Mouse (Mus musculus): ENCODE measurements around the gene Glmp.

- TF ChIP-seq USF1 (IDR thresholded peaks at IDR 0.05; ENCODE audit: low read depth) (no peak), CTCF (IDR thresholded peaks at IDR 0.05; ENCODE audit: control insufficient read depth, insufficient read depth, insufficient read length) (no peak)
These were observed 4.1 kb downstream of the Glmp start for GRCm38 (mm10) chr3:88328956-88329355.

All from C2C12 (cell line).